Mouse (Mus musculus) liver, adult 2 months (tissue): ENCODE results near the gene Gfra1.

ENCODE experiments used
- CTCF ChIP-seq: fragments of 200-500 bp; IDR thresholded peaks from 2 replicates; pipeline ENCODE4 v1.5.1; 2011; ENCODE audit warnings: low read depth, low read length, control low read depth
- POLR2A ChIP-seq: fragments of 200-500 bp; IDR thresholded peaks from 2 replicates; pipeline ENCODE4 v1.6.1; 2011; ENCODE audit warnings: low read length, control low read depth; ENCODE audit not compliant: insufficient read depth; ENCODE audit errors: extremely low read depth

- no peak for TF ChIP-seq CTCF
- TF ChIP-seq POLR2A: no peak
These were observed 59.7 kb downstream of the Gfra1 start for GRCm38 (mm10) chr19:58395785-58396603.
